Mouse (Mus musculus): ENCODE data around the gene Ddx31.

The Ddx31 gene

GRCm38 (mm10) chr2:28863857-28864256, 23.7 kb downstream of the Ddx31 start:
- in situ Hi-C loops (cut with MboI, MseI) = loop anchor here in 1 of 2 experiments (10.0 kb wide), 1 partner anchor 1141 kb away; no protein-coding TSS in a partner anchor

GRCm38 (mm10) chr2:28867495-28867894, 27.3 kb downstream of the Ddx31 start:
- in situ Hi-C loops (cut with MboI, MseI) = loop anchor here in 1 of 2 experiments (10.0 kb wide), 1 partner anchor 1137 kb away; no protein-coding TSS in a partner anchor

GRCm38 (mm10) chr2:28875554-28875953, 35.3 kb downstream of the Ddx31 start:
- in situ Hi-C loops (cut with MboI, MseI) = no loop called here

GRCm38 (mm10) chr2:28881275-28881674, 41.1 kb downstream of the Ddx31 start:
- in situ Hi-C loops (cut with MboI, MseI) = no loop called here

- in situ Hi-C loops (cut with MboI, MseI) = no loop called here
Measured at GRCm38 (mm10) chr2:28882047-28882446, 41.8 kb downstream of the Ddx31 start.

- in situ Hi-C loops (cut with MboI, MseI) = no loop called here
Measured at GRCm38 (mm10) chr2:28882826-28883485, 42.8 kb downstream of the Ddx31 start.

- in situ Hi-C loops (cut with MboI, MseI) = no loop called here
Measured at GRCm38 (mm10) chr2:28884914-28885313, 44.7 kb downstream of the Ddx31 start.

GRCm38 (mm10) chr2:28892796-28893195, 52.6 kb downstream of the Ddx31 start:
- in situ Hi-C loops (cut with MboI, MseI) = no loop called here

- in situ Hi-C loops (cut with MboI, MseI) = no loop called here
Measured at GRCm38 (mm10) chr2:28893526-28893925, 53.3 kb downstream of the Ddx31 start.

GRCm38 (mm10) chr2:28895876-28896275, 55.7 kb downstream of the Ddx31 start:
- in situ Hi-C loops (cut with MboI, MseI) = no loop called here

GRCm38 (mm10) chr2:28897340-28897899, 57.2 kb downstream of the Ddx31 start:
- in situ Hi-C loops (cut with MboI, MseI) = no loop called here

- in situ Hi-C loops (cut with MboI, MseI) = no loop called here
Measured at GRCm38 (mm10) chr2:28902291-28902690, 62.1 kb downstream of the Ddx31 start.

- in situ Hi-C loops (cut with MboI, MseI) = no loop called here
Measured at GRCm38 (mm10) chr2:28903871-28904270, 63.7 kb downstream of the Ddx31 start.

- in situ Hi-C loops (cut with MboI, MseI) = loop anchor here in 1 of 2 experiments (5.0 kb wide), 1 partner anchor 143 kb away; no protein-coding TSS in a partner anchor
Measured at GRCm38 (mm10) chr2:28904786-28905185, 64.6 kb downstream of the Ddx31 start.

- in situ Hi-C loops (cut with MboI, MseI) = loop anchor here in 1 of 2 experiments (5.0 kb wide), 1 partner anchor 142 kb away; no protein-coding TSS in a partner anchor
Measured at GRCm38 (mm10) chr2:28905561-28905960, 65.4 kb downstream of the Ddx31 start.

- in situ Hi-C loops (cut with MboI, MseI) = loop anchor here in 1 of 2 experiments (5.0 kb wide), 1 partner anchor 139 kb away; no protein-coding TSS in a partner anchor
Measured at GRCm38 (mm10) chr2:28907691-28908388, 67.6 kb downstream of the Ddx31 start.

- in situ Hi-C loops (cut with MboI, MseI) = loop anchor here in 1 of 2 experiments (5.0 kb wide), 1 partner anchor 139 kb away; no protein-coding TSS in a partner anchor
Measured at GRCm38 (mm10) chr2:28908389-28909153, 68.4 kb downstream of the Ddx31 start.

GRCm38 (mm10) chr2:28909186-28909817, 69.1 kb downstream of the Ddx31 start:
- in situ Hi-C loops (cut with MboI, MseI) = loop anchor here in 1 of 2 experiments (5.0 kb wide), 1 partner anchor 138 kb away; no protein-coding TSS in a partner anchor

- in situ Hi-C loops (cut with MboI, MseI) = loop anchor here in 1 of 2 experiments (5.0 kb wide), 1 partner anchor 137 kb away; no protein-coding TSS in a partner anchor
Measured at GRCm38 (mm10) chr2:28909818-28910710, 69.9 kb downstream of the Ddx31 start.

- in situ Hi-C loops (cut with MboI, MseI) = no loop called here
Measured at GRCm38 (mm10) chr2:28910877-28911276, 70.7 kb downstream of the Ddx31 start.
